Mouse (Mus musculus): Measurements from ENCODE around the gene Banf1.

Gene Banf1

DNA sequence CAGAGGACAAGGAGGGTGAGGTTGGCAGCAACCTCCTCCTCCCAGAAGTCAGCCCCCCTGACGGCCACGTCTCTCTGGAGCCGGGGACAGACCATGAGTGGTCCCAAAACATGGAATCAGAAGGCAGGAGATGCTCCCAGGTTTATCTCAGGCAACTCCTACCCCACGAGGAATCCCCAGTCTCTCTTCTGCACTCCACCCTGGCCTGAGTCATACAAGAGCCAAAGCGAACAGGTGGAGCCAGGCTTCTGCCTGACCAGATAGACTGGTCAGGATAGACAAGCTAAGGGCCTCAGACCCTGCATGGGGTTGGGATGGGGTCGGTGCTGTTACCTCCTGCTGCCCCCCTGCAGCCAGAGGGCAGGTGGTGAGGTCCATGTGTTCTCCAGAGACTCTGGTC is 18.9 kb downstream of the Banf1 start:
- peaks cover 2% of the 10 kb centered on the region for H3K4me1 ChIP-seq (replicated peaks; ENCODE audit: low read depth, low read length)

DNA sequence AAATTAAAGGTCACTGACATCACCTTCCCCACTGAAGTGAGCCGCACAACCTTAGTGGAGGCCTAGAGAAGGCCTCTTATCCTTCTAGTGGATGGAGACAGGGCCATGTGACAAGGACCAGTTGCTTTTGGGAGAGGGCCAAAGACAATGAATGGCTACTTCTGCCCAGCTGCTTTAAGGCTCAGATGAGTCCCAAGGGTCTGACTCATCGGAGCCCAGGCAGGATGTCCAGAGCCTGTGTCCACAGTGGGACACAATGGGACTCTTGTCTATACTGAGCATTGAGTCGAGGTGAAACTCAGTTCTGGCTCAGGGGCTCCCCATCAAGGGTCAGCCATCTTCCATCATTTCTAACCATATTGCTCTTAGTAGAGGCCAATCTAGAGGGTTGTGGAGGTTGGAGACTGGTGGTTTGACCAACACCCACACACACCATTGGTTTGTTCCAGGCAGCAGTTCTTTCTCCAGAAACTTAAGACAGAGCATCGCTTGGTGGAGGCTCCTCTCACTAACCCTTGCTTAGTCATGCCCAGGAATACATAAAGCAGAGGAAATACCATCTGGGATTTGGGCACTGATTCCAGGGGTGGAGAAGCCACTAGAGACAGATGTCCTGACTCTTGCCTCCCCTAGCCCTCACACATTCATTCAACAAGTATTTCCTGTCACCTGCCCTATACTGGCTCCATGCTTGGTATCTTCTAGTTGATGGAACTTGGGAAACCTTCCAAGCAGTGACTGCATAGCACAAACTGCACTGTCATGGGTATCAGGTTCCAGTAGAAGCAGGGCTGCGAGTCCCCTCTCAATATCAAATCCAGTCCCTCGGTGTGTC is 21.5 kb downstream of the Banf1 start:
- Histone ChIP-seq H3K9me3 (ENCODE audit: low read length) (no peaks in the 10 kb centered on the region), H3K4me3 (replicated peaks; ENCODE audit: low read length) (no peak overlapping the region), H3K27me3 (ENCODE audit: insufficient read depth, low read length) (peaks cover 24% of the 10 kb centered on the region), H3K4me1 (replicated peaks; ENCODE audit: low read depth, low read length) (peaks cover 2% of the 10 kb centered on the region), H3K36me3 (ENCODE audit: insufficient read depth, low read length) (no peaks in the 10 kb centered on the region)
- TF ChIP-seq POU5F1 (IDR thresholded peaks at IDR 0.05; ENCODE audit: borderline replicate concordance, low read length) = no peak
- TF ChIP-seq CTCF (conservative IDR thresholded peaks at IDR 0.05; ENCODE audit: low read length) = no peak
- TF ChIP-seq NANOG (IDR thresholded peaks at IDR 0.05; ENCODE audit: borderline replicate concordance, low read length) = no peak

More for the DNA sequence above, 18.9 kb downstream of the Banf1 start:
- Histone ChIP-seq H3K4me3 (replicated peaks; ENCODE audit: low read length) (no peak overlapping the region), H3K9me3 (ENCODE audit: low read length) (no peaks in the 10 kb centered on the region), H3K36me3 (ENCODE audit: insufficient read depth, low read length) (no peaks in the 10 kb centered on the region), H3K27me3 (ENCODE audit: insufficient read depth, low read length) (peaks cover 21% of the 10 kb centered on the region)
- TF ChIP-seq NANOG (IDR thresholded peaks at IDR 0.05; ENCODE audit: borderline replicate concordance, low read length) = no peak
- no peak for TF ChIP-seq CTCF (conservative IDR thresholded peaks at IDR 0.05; ENCODE audit: low read length)
- no peak for TF ChIP-seq POU5F1 (IDR thresholded peaks at IDR 0.05; ENCODE audit: borderline replicate concordance, low read length)

DNA sequence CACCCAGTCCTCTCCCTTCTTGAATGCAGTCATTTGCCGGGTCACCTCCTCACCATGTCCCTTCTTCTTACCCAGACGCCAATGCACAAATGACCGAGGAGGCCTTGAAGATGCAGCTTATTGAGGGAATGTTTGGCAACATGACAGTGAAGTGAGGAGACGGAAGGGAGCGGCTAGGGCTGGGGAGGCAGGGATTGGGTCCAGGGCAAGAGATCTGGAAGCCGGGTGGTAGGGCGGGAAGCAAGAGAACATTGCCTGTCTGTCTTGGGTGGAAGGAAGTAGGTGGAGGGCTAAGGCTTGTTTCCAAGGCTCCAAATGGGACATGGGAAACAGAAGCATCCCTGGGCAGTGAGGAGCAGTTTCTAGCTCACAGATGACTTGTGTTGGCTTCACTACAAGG is 25.6 kb downstream of the Banf1 start:
- no peaks in the 10 kb centered on the region for H3K9me3 ChIP-seq (ENCODE audit: low read length)
- no peaks in the 10 kb centered on the region for H3K36me3 ChIP-seq (ENCODE audit: insufficient read depth, low read length)
- H3K4me3 ChIP-seq (replicated peaks; ENCODE audit: low read length) = no peak overlapping the region
- H3K27me3 ChIP-seq (ENCODE audit: insufficient read depth, low read length) = peaks cover 8% of the 10 kb centered on the region; the same call in 1 of the 2 replicates
- no peaks in the 10 kb centered on the region for H3K4me1 ChIP-seq (replicated peaks; ENCODE audit: low read depth, low read length)
- no peak for TF ChIP-seq NANOG (IDR thresholded peaks at IDR 0.05; ENCODE audit: borderline replicate concordance, low read length)

DNA sequence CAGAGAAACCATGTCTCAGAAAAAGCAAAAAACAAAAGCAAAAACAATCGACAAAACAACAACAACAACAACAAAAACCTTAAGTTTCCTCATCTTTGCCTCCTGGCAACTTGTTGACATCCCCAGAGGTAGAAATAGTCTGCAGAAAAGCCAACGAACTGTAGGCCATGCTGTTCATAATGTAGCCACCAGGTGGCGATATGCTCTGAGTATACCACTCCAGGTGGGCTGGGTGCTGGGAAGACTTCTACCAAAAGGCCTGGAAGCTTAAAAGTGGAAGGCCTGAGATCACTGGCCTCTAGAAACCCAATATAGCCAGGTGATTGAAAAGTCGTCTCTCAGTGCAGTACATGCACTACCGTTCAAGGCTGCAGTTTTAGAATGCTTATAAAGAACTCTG is 29.0 kb downstream of the Banf1 start:
- no peaks in the 10 kb centered on the region for H3K36me3 ChIP-seq (ENCODE audit: insufficient read depth, low read length)
- no peaks in the 10 kb centered on the region for H3K9me3 ChIP-seq (ENCODE audit: low read length)
- TF ChIP-seq CTCF (conservative IDR thresholded peaks at IDR 0.05; ENCODE audit: low read length) = peak; percentile 99
- no peak for TF ChIP-seq NANOG (IDR thresholded peaks at IDR 0.05; ENCODE audit: borderline replicate concordance, low read length)
- no peak for TF ChIP-seq POU5F1 (IDR thresholded peaks at IDR 0.05; ENCODE audit: borderline replicate concordance, low read length)
- peaks cover 15% of the 10 kb centered on the region for H3K4me1 ChIP-seq (replicated peaks; ENCODE audit: low read depth, low read length)
- H3K27me3 ChIP-seq (ENCODE audit: insufficient read depth, low read length) = peaks cover 8% of the 10 kb centered on the region; the same call in 1 of the 2 replicates
- H3K4me3 ChIP-seq (replicated peaks; ENCODE audit: low read length) = no peak overlapping the region

DNA sequence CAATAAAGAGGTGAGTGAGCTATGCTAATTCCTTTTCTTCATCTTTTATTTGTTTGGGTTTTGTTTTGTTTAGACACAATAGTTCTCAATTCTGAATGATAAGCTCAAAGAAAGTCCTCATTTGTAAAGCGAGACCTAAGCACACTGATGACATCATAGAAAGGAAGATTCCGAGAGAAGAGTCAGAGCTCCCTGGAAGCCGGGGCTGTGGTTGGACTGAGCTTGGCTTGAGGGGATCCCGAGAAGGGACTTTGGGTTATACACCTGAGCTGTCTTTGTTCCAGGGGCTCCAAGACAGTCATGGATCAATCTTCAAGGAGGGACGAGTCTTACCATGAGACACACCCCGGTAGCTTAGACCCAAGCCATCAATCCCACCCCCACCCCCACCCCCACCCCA is 31.5 kb downstream of the Banf1 start, which contains the start of gene Catsper1:
Catsper1 (plus strand) TSS at position 301 of the 400 bp plus-strand sequence.
- Histone ChIP-seq H3K9me3 (ENCODE audit: low read length) (no peaks in the 10 kb centered on the region), H3K4me1 (replicated peaks; ENCODE audit: low read depth, low read length) (peaks cover 15% of the 10 kb centered on the region), H3K27me3 (ENCODE audit: insufficient read depth, low read length) (no peaks in the 10 kb centered on the region), H3K4me3 (replicated peaks; ENCODE audit: low read length) (no peak within 1 kb of the TSS), H3K36me3 (ENCODE audit: insufficient read depth, low read length) (no peaks in the 10 kb centered on the region)
- TF ChIP-seq POU5F1 (IDR thresholded peaks at IDR 0.05; ENCODE audit: borderline replicate concordance, low read length) = no peak
- no peak for TF ChIP-seq NANOG (IDR thresholded peaks at IDR 0.05; ENCODE audit: borderline replicate concordance, low read length)
- no peak for TF ChIP-seq CTCF (conservative IDR thresholded peaks at IDR 0.05; ENCODE audit: low read length)

DNA sequence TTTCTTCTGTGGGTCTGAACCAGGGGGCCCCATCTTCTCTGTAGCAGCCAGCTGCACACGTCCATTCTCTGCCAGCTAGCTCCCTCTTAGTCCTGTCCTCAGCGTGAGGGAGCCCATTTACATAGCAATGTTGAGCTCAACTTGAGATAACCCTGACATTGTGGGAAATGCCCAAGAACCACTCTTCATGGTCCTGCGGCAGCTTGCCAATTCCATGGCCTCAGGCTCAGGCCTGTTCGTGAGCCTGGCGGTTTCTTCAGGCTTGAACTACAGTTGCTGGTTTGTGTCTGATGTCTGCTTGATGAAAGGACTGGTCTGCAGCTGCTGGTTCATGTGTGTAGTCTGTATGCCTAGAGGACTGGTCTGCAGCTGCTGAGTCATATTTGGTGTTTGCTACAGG is 32.2 kb downstream of the Banf1 start:
- no peaks in the 10 kb centered on the region for H3K36me3 ChIP-seq (ENCODE audit: insufficient read depth, low read length)
- H3K9me3 ChIP-seq (ENCODE audit: low read length) = no peaks in the 10 kb centered on the region
- TF ChIP-seq CTCF (conservative IDR thresholded peaks at IDR 0.05; ENCODE audit: low read length) = no peak
- no peak for TF ChIP-seq POU5F1 (IDR thresholded peaks at IDR 0.05; ENCODE audit: borderline replicate concordance, low read length)
- no peak for TF ChIP-seq NANOG (IDR thresholded peaks at IDR 0.05; ENCODE audit: borderline replicate concordance, low read length)
- peaks cover 15% of the 10 kb centered on the region for H3K4me1 ChIP-seq (replicated peaks; ENCODE audit: low read depth, low read length)
- no peak overlapping the region for H3K4me3 ChIP-seq (replicated peaks; ENCODE audit: low read length)
- H3K27me3 ChIP-seq (ENCODE audit: insufficient read depth, low read length) = no peaks in the 10 kb centered on the region

DNA sequence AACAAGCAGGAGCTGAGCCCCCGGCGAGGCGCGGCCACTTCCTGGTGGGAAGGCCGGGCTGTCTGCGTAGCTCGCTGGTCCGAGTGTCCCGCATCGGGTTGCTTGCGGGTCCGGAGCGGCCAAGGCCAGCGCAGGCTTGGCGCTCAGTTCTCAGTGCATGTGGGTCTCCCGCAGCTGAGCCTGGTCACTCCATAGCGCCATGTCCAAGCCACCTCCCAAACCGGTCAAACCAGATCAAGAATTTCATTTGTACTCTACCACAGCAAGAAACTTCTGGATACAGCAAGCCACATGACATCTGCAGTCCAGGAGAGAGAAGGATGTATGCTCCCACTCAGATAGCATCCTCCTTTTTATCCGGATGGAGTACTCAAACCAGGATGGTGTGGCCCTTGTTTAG is 39.0 kb downstream of the Banf1 start:
- H3K36me3 ChIP-seq (ENCODE audit: insufficient read depth, low read length) = no peaks in the 10 kb centered on the region
- TF ChIP-seq NANOG (IDR thresholded peaks at IDR 0.05; ENCODE audit: borderline replicate concordance, low read length) = no peak
- TF ChIP-seq POU5F1 (IDR thresholded peaks at IDR 0.05; ENCODE audit: borderline replicate concordance, low read length) = no peak
- TF ChIP-seq CTCF (conservative IDR thresholded peaks at IDR 0.05; ENCODE audit: low read length) = no peak
- peaks cover 8% of the 10 kb centered on the region for H3K27me3 ChIP-seq (ENCODE audit: insufficient read depth, low read length)
- peaks cover 8% of the 10 kb centered on the region for H3K4me1 ChIP-seq (replicated peaks; ENCODE audit: low read depth, low read length)
- H3K4me3 ChIP-seq (replicated peaks; ENCODE audit: low read length) = 0 out of 2 replicates have a peak overlapping the region, but pooled peaks have one; percentile 10
- no peaks in the 10 kb centered on the region for H3K9me3 ChIP-seq (ENCODE audit: low read length)

DNA sequence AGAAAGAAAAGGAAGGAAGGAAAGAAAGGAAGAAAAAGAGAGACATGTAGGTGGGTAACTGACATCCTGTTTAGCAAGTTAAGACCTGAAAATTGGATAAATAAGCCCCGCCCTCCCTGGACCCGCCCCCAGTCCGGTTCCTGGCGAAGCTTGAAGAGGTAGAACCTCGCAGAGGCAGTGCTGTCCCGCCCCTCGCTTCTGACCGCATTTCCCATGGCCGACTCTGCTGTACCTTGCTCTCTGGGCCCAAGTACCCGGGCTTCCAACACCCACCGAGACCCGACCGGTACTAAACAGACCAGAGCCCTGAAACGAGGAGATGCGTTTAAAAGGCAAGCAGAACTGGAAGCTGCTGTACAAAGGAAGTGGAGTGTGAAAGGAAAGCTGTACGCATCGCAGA is 43.2 kb downstream of the Banf1 start:
- peaks cover 23% of the 10 kb centered on the region for H3K9me3 ChIP-seq (ENCODE audit: low read length)

More for the DNA sequence above, 43.2 kb downstream of the Banf1 start:
- Histone ChIP-seq H3K4me1 (replicated peaks; ENCODE audit: low read depth, low read length) (peaks cover 8% of the 10 kb centered on the region), H3K4me3 (replicated peaks; ENCODE audit: low read length) (peak overlapping the region; percentile 10; the same call in 1 of the 2 replicates), H3K27me3 (ENCODE audit: insufficient read depth, low read length) (peaks cover 8% of the 10 kb centered on the region), H3K36me3 (ENCODE audit: insufficient read depth, low read length) (no peaks in the 10 kb centered on the region)
- TF ChIP-seq CTCF (conservative IDR thresholded peaks at IDR 0.05; ENCODE audit: low read length) = no peak
- no peak for TF ChIP-seq NANOG (IDR thresholded peaks at IDR 0.05; ENCODE audit: borderline replicate concordance, low read length)
- no peak for TF ChIP-seq POU5F1 (IDR thresholded peaks at IDR 0.05; ENCODE audit: borderline replicate concordance, low read length)

All from E14TG2a.4 (cell line).